Mouse (Mus musculus): ENCODE results near the gene Selenos. TPM values are rescaled to one million over a fixed set of nuclear protein-coding genes. Genes with fewer than 3 reads are reported as not detected.
A peak's percentile ranks its signal among the peaks of the same experiment; 100 is the strongest.

Gene Selenos
- polyA plus RNA-seq, 1 experiment from 2014 or later: 79.0 TPM

GRCm38 (mm10) chr7:66120702-66121396 is 41.4 kb downstream of the Selenos start:
- Histone ChIP-seq H3K4me2 (ENCODE audit: low read depth, low read length) (no peak overlapping the region), H3K27me3 (ENCODE audit: control insufficient read depth, insufficient read depth, low read length) (no peaks in the 10 kb centered on the region), H3K36me3 (ENCODE audit: control insufficient read depth, insufficient read depth, low read length) (peaks cover 4% of the 10 kb centered on the region; the same call in 1 of the 2 replicates), H3K9me3 (ENCODE audit: control insufficient read depth, low read length) (no peaks in the 10 kb centered on the region), H3K4me3 (ENCODE audit: low read depth, low read length) (no peak overlapping the region), H3K9ac (replicated peaks; ENCODE audit: low read depth, low read length) (no peak overlapping the region), H3K27ac (ENCODE audit: low read depth, low read length) (no peak overlapping the region; the same call in 1 of the 2 replicates), H3K4me1 (ENCODE audit: control insufficient read depth, insufficient read depth, low read length) (peaks cover 13% of the 10 kb centered on the region; the same call in 1 of the 2 replicates)
- ATAC-seq (ENCODE audit: low read depth): no peak
- 55% methylated on average over 7 of the region's 7 CpGs for WGBS

DNA sequence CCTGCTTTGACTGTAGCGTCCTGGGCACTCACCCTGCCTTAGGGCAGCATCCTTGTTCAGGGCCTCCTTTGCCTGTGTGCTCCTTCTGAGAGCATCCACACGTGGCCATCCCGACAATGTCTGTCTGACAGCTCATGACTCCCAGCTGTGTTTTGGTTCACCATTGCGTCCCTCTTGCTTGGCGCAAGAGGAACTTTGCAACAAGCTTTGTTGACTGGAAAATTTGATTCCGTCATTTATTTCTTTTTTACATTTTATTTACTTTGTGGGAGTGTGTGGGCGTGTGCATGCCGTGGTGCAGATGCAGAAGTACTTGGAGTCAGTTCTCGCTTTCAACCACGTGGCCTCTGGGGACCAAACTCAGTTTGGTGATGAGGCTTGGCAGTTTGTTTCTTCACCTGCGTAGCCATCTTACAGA is 45.1 kb downstream of the Selenos start:
- Histone ChIP-seq H3K27me3 (ENCODE audit: control insufficient read depth, insufficient read depth, low read length) (no peaks in the 10 kb centered on the region), H3K9me3 (ENCODE audit: control insufficient read depth, low read length) (no peaks in the 10 kb centered on the region), H3K27ac (ENCODE audit: low read depth, low read length) (no peak overlapping the region), H3K4me1 (ENCODE audit: control insufficient read depth, insufficient read depth, low read length) (peaks cover 28% of the 10 kb centered on the region; the same call in 1 of the 2 replicates), H3K9ac (replicated peaks; ENCODE audit: low read depth, low read length) (no peak overlapping the region), H3K36me3 (ENCODE audit: control insufficient read depth, insufficient read depth, low read length) (peaks cover 13% of the 10 kb centered on the region; the same call in 1 of the 2 replicates), H3K4me3 (ENCODE audit: low read depth, low read length) (no peak overlapping the region), H3K4me2 (ENCODE audit: low read depth, low read length) (no peak overlapping the region)
- 77% methylated on average over 11 of the region's 11 CpGs for WGBS
- ATAC-seq (ENCODE audit: low read depth): no peak

GRCm38 (mm10) chr7:66125368-66125767 is 45.9 kb downstream of the Selenos start:
- H3K9ac ChIP-seq (replicated peaks; ENCODE audit: low read depth, low read length): no peak overlapping the region
- H3K27me3 ChIP-seq (ENCODE audit: control insufficient read depth, insufficient read depth, low read length): no peaks in the 10 kb centered on the region
- H3K27ac ChIP-seq (ENCODE audit: low read depth, low read length): no peak overlapping the region
- WGBS: 92% methylated on average over 14 of the region's 14 CpGs
- peaks cover 22% of the 10 kb centered on the region; the same call in 1 of the 2 replicates for H3K4me1 ChIP-seq (ENCODE audit: control insufficient read depth, insufficient read depth, low read length)
- H3K36me3 ChIP-seq (ENCODE audit: control insufficient read depth, insufficient read depth, low read length): peaks cover 13% of the 10 kb centered on the region; the same call in 1 of the 2 replicates
- no peaks in the 10 kb centered on the region for H3K9me3 ChIP-seq (ENCODE audit: control insufficient read depth, low read length)
- no peak overlapping the region for H3K4me2 ChIP-seq (ENCODE audit: low read depth, low read length)
- ATAC-seq (ENCODE audit: low read depth): no peak
- no peak overlapping the region for H3K4me3 ChIP-seq (ENCODE audit: low read depth, low read length)

DNA sequence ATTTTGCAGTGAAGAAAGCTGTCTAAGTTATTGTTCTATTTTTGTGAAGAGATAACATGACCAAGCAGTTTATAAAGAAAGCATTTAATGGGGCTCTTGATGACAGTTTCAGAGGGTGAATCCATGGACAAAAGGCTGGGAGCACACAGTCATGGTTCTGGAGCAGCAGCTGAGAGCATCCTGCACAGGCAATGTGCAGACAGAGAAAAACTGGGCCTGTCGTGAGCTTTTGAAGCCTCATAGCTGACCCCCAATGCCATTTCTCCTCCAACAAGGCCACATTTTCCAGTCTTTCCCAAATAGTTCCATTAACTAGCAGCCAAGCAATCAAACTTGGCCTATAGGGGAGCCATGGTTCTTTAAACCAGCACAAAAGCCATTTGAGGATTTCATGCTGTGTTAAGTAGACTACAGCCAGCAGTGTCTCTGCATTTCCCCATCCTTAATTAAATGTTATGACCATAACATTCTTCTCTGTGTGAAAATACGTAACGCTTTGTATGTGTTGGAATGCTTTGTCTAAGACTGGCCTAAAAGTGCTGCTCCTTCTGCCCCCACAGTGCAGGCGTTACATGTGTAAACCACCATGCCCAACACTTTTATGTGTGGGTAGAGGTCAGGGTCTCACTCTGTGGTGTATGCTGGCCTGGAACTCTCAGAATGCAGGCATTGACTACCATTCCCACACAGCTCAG is 48.6 kb downstream of the Selenos start:
- no peak overlapping the region for H3K4me3 ChIP-seq (ENCODE audit: low read depth, low read length)
- no peak overlapping the region for H3K9ac ChIP-seq (replicated peaks; ENCODE audit: low read depth, low read length)
- peak; percentile 73; the same call in 1 of the 2 replicates for ATAC-seq (ENCODE audit: low read depth)
- peaks cover 15% of the 10 kb centered on the region; the same call in 1 of the 2 replicates for H3K4me1 ChIP-seq (ENCODE audit: control insufficient read depth, insufficient read depth, low read length)
- H3K4me2 ChIP-seq (ENCODE audit: low read depth, low read length): no peak overlapping the region
- H3K27ac ChIP-seq (ENCODE audit: low read depth, low read length): no peak overlapping the region
- no peaks in the 10 kb centered on the region for H3K27me3 ChIP-seq (ENCODE audit: control insufficient read depth, insufficient read depth, low read length)
- H3K36me3 ChIP-seq (ENCODE audit: control insufficient read depth, insufficient read depth, low read length): peaks cover 13% of the 10 kb centered on the region; the same call in 1 of the 2 replicates
- H3K9me3 ChIP-seq (ENCODE audit: control insufficient read depth, low read length): no peaks in the 10 kb centered on the region
- 32% methylated on average over 4 of the region's 4 CpGs for WGBS

DNA sequence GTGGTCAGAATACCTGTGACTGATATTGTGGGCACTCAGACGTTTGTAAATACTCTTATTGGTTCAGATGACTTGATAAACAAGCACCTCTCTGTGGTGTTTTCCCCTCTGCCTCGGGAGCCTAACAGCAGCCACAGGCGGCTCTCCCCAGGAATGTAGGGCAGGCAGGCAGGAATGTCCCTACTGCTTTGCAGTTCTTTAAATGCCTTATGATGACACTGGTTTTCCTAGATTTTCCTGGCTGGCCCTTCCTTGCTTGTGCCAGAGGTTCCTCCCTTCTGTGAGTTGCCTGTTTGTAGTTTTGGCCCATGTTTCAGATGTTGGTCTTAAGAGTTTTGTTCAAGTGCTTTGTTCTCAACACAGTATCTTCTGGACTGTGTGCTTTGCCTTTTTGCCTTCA is 49.4 kb downstream of the Selenos start:
- Histone ChIP-seq H3K4me2 (ENCODE audit: low read depth, low read length) (no peak overlapping the region), H3K36me3 (ENCODE audit: control insufficient read depth, insufficient read depth, low read length) (peaks cover 13% of the 10 kb centered on the region; the same call in 1 of the 2 replicates), H3K27ac (ENCODE audit: low read depth, low read length) (no peak overlapping the region), H3K9ac (replicated peaks; ENCODE audit: low read depth, low read length) (no peak overlapping the region), H3K4me1 (ENCODE audit: control insufficient read depth, insufficient read depth, low read length) (peaks cover 15% of the 10 kb centered on the region; the same call in 1 of the 2 replicates), H3K9me3 (ENCODE audit: control insufficient read depth, low read length) (no peaks in the 10 kb centered on the region), H3K4me3 (ENCODE audit: low read depth, low read length) (no peak overlapping the region), H3K27me3 (ENCODE audit: control insufficient read depth, insufficient read depth, low read length) (no peaks in the 10 kb centered on the region)
- 44% methylated on average over 3 of the region's 3 CpGs for WGBS
- no peak for ATAC-seq (ENCODE audit: low read depth)

- Histone ChIP-seq H3K4me2 (ENCODE audit: low read depth, low read length) (no peak overlapping the region), H3K9me3 (ENCODE audit: control insufficient read depth, low read length) (no peaks in the 10 kb centered on the region), H3K27me3 (ENCODE audit: control insufficient read depth, insufficient read depth, low read length) (no peaks in the 10 kb centered on the region), H3K36me3 (ENCODE audit: control insufficient read depth, insufficient read depth, low read length) (peaks cover 11% of the 10 kb centered on the region; the same call in 1 of the 2 replicates), H3K4me3 (ENCODE audit: low read depth, low read length) (no peak overlapping the region), H3K9ac (replicated peaks; ENCODE audit: low read depth, low read length) (no peak overlapping the region), H3K4me1 (ENCODE audit: control insufficient read depth, insufficient read depth, low read length) (peaks cover 16% of the 10 kb centered on the region; the same call in 1 of the 2 replicates), H3K27ac (ENCODE audit: low read depth, low read length) (no peak overlapping the region)
- 75% methylated on average over 2 of the region's 2 CpGs for WGBS
- no peak for ATAC-seq (ENCODE audit: low read depth)
These were observed 50.8 kb downstream of the Selenos start for GRCm38 (mm10) chr7:66130296-66130695.

- no peak for ATAC-seq (ENCODE audit: low read depth)
- no peak overlapping the region for H3K27ac ChIP-seq (ENCODE audit: low read depth, low read length)
- H3K4me3 ChIP-seq (ENCODE audit: low read depth, low read length): no peak overlapping the region
- peaks cover 19% of the 10 kb centered on the region; the same call in 1 of the 2 replicates for H3K4me1 ChIP-seq (ENCODE audit: control insufficient read depth, insufficient read depth, low read length)
- H3K9ac ChIP-seq (replicated peaks; ENCODE audit: low read depth, low read length): no peak overlapping the region
- H3K9me3 ChIP-seq (ENCODE audit: control insufficient read depth, low read length): no peaks in the 10 kb centered on the region
- no peaks in the 10 kb centered on the region for H3K36me3 ChIP-seq (ENCODE audit: control insufficient read depth, insufficient read depth, low read length)
- no peaks in the 10 kb centered on the region for H3K27me3 ChIP-seq (ENCODE audit: control insufficient read depth, insufficient read depth, low read length)
- WGBS: 96% methylated on average over 4 of the region's 4 CpGs
- H3K4me2 ChIP-seq (ENCODE audit: low read depth, low read length): no peak overlapping the region
These were observed 52.5 kb downstream of the Selenos start for GRCm38 (mm10) chr7:66131776-66132421.

- Histone ChIP-seq H3K9ac (replicated peaks; ENCODE audit: low read depth, low read length) (no peak overlapping the region), H3K27me3 (ENCODE audit: control insufficient read depth, insufficient read depth, low read length) (no peaks in the 10 kb centered on the region), H3K9me3 (ENCODE audit: control insufficient read depth, low read length) (no peaks in the 10 kb centered on the region), H3K4me2 (ENCODE audit: low read depth, low read length) (no peak overlapping the region), H3K27ac (ENCODE audit: low read depth, low read length) (no peak overlapping the region), H3K36me3 (ENCODE audit: control insufficient read depth, insufficient read depth, low read length) (no peaks in the 10 kb centered on the region), H3K4me3 (ENCODE audit: low read depth, low read length) (no peak overlapping the region), H3K4me1 (ENCODE audit: control insufficient read depth, insufficient read depth, low read length) (0 out of 2 replicates have a peak, but pooled peaks cover 9% of the 10 kb centered on the region)
- no peak for ATAC-seq (ENCODE audit: low read depth)
- 94% methylated on average over 3 of the region's 3 CpGs for WGBS
These were observed 54.7 kb downstream of the Selenos start for GRCm38 (mm10) chr7:66134154-66134553.
